10 mouse cellular contexts compared by ENCODE assay signal in the genomic region with DNA sequence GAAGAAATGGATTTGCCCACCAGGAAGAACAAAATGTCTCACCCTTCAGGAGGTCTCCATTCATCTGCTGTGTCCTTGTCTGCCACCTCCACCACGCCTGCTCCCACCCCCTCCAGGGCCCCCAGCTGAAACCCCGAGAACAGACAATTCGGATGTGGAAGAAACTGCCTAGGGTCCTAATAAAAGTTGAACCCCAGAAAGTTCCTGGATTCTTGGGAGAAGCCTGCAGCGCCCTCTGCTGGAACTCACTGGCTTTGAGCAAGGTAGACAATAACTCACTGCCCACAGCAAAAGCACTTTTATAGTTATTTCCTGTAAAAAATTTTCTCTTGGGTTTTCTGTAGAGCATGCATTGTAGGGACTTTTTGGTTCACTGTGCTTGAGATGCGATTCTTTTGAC. TPM values are rescaled to one million over a fixed set of nuclear protein-coding genes. Genes with fewer than 3 reads are reported as not detected.
DNase-seq lines count a peak whose midpoint lies in the region; ATAC-seq lines count a peak whose summit lies in the region.
"Had no signal": no experiment of that assay in that cellular context is flagged by ENCODE, and none has a peak within 500 bp of the region (broad histone marks: within the 10 kb centered on the region; RNA-seq: fewer than 3 reads in every experiment).

No protein-coding gene starts in this region.

- no peaks in the 10 kb centered on the region for H3K27me3 ChIP-seq in kidney, embryonic 14.5 days (ENCODE audit: control insufficient read depth, insufficient read depth, low read length)
- H3K27me3 ChIP-seq: embryonic facial prominence, embryonic 15.5 days had no signal

- ATAC-seq in kidney, embryonic 14.5 days (ENCODE audit: low FRiP score, low TSS enrichment): no peak

- intact Hi-C loops in heart, postnatal 14 days (cut with DNase I): loop anchor here (5.0 to 10.0 kb wide), 4 partner anchors 90 to 483 kb away; a partner anchor contains a TSS
- intact Hi-C loops in left cerebral cortex, postnatal 14 days (cut with DNase I): no loop called here

- no peak overlapping the region for H3K4me2 ChIP-seq in kidney, embryonic 14.5 days (replicated peaks; ENCODE audit: low read depth, low read length)
- H3K4me2 ChIP-seq: embryonic facial prominence, embryonic 15.5 days had no signal

- no peaks in the 10 kb centered on the region for H3K4me1 ChIP-seq in kidney, embryonic 14.5 days (ENCODE audit: control insufficient read depth, insufficient read depth, low read length)
- H3K4me1 ChIP-seq: embryonic facial prominence, embryonic 15.5 days had no signal

- no peaks in the 10 kb centered on the region for H3K9me3 ChIP-seq in kidney, embryonic 14.5 days (ENCODE audit: control insufficient read depth, low read length)
- H3K9me3 ChIP-seq: embryonic facial prominence, embryonic 15.5 days had no signal

- 10% methylated on average over 5 of the region's 5 CpGs for WGBS in kidney, embryonic 14.5 days

- H3K9ac ChIP-seq in kidney, embryonic 14.5 days (ENCODE audit: low read depth, low read length): no peak overlapping the region
- H3K9ac ChIP-seq: embryonic facial prominence, embryonic 15.5 days had no signal

- H3K36me3 ChIP-seq in kidney, embryonic 14.5 days (ENCODE audit: control insufficient read depth, insufficient read depth, low read length): no peaks in the 10 kb centered on the region
- H3K36me3 ChIP-seq: embryonic facial prominence, embryonic 15.5 days had no signal

- no peak overlapping the region for H3K4me3 ChIP-seq in kidney, embryonic 14.5 days (ENCODE audit: low read length)
- H3K4me3 ChIP-seq: embryonic facial prominence, embryonic 15.5 days had no signal

- DNase-seq in kidney, adult 11 months: peak; percentile 17
- DNase-seq in adrenal gland, adult 8-10 months: peak; percentile 27
- DNase-seq in embryo, embryonic 11.5 days (ENCODE audit: low read depth, low spot score): peak; percentile 42
- DNase-seq in heart, postnatal 14 days: peak; percentile 73 to 83
- DNase-seq in left cerebral cortex, postnatal 14 days (ENCODE audit: low spot score in 2 of 2): peak; percentile 52 to 78
- peak; percentile 70 for DNase-seq in ovary, postnatal 36 days (ENCODE audit: low spot score)
- peak; percentile 89 for DNase-seq in thymus, postnatal 4 days

- no peak overlapping the region for H3K27ac ChIP-seq in kidney, embryonic 14.5 days (ENCODE audit: low read depth, low read length)
- H3K27ac ChIP-seq: embryonic facial prominence, embryonic 15.5 days had no signal

RNA-seq across cellular contexts. Expression of a gene that starts 9.3 kb away (rescaled TPM):
- not detected in 2 replicates for polyA plus RNA-seq in kidney, embryonic 14.5 days (2014; fragmentation: Nextera tagmentation; extraction: Ambion mirVana)
- not detected for total RNA-seq in adrenal gland, adult 8-10 months (2022)
- not detected for total RNA-seq in heart, postnatal 14 days (2021)
- not detected for total RNA-seq in left cerebral cortex, postnatal 14 days (2021)
- polyA plus RNA-seq: embryonic facial prominence, embryonic 15.5 days; neural tube, embryonic 14.5 days had no signal

RNA-seq across cellular contexts. Expression of a gene that starts 22.8 kb away (rescaled TPM):
- polyA plus RNA-seq in kidney, embryonic 14.5 days (2014; fragmentation: Nextera tagmentation; extraction: Ambion mirVana): not detected in 2 replicates
- not detected for total RNA-seq in adrenal gland, adult 8-10 months (2022)
- total RNA-seq in heart, postnatal 14 days (2021): not detected
- not detected for total RNA-seq in left cerebral cortex, postnatal 14 days (2021)
- polyA plus RNA-seq: embryonic facial prominence, embryonic 15.5 days; neural tube, embryonic 14.5 days had no signal

RNA-seq across cellular contexts. Expression of a gene that starts 36.5 kb away (rescaled TPM):
- polyA plus RNA-seq in kidney, embryonic 14.5 days (2014; fragmentation: Nextera tagmentation; extraction: Ambion mirVana): not detected in 2 replicates
- total RNA-seq in adrenal gland, adult 8-10 months (2022): not detected
- not detected for total RNA-seq in heart, postnatal 14 days (2021)
- total RNA-seq in left cerebral cortex, postnatal 14 days (2021): not detected
- polyA plus RNA-seq: embryonic facial prominence, embryonic 15.5 days; neural tube, embryonic 14.5 days had no signal

Comparison
In these comparisons a context has a peak if more than half of its experiments do, and no peak if none do; other contexts are left out.
1. DNase-seq: peak in every context shown above with its lines; median percentile 89 in thymus, postnatal 4 days; 78 in heart, postnatal 14 days; 70 in ovary, postnatal 36 days; 65 in left cerebral cortex, postnatal 14 days; 42 in embryo, embryonic 11.5 days; 27 in adrenal gland, adult 8-10 months; 17 in kidney, adult 11 months.